Mouse (Mus musculus) testis, adult 2 months (tissue): Measurements from ENCODE around the gene Ube2n. TPM values are rescaled to one million over a fixed set of nuclear protein-coding genes. Genes with fewer than 3 reads are reported as not detected.
"Not testable (repeated sequence)": the region's sequence is repeated elsewhere in the genome, so short reads cannot be mapped to it uniquely, and the experiment has no call there.

Experiments
- H3K27ac ChIP-seq: fragments of 200-500 bp; 2 replicates; pipeline ENCODE4 v1.5.1; 2012; ENCODE audit warnings: low read depth, low read length; ENCODE audit not compliant: control insufficient read depth, insufficient read depth
- H3K27me3 ChIP-seq: fragments of 200-500 bp; 2 replicates; pipeline ENCODE4 v1.6.1; 2012; ENCODE audit warnings: mild to moderate bottlenecking, low read length, moderate library complexity; ENCODE audit not compliant: control insufficient read depth, insufficient read depth
- H3K36me3 ChIP-seq: fragments of 200-500 bp; 2 replicates; pipeline ENCODE4 v1.6.1; 2012; ENCODE audit warnings: mild to moderate bottlenecking, low read length; ENCODE audit not compliant: control insufficient read depth, insufficient read depth
- H3K4me1 ChIP-seq: fragments of 200-500 bp; 2 replicates; pipeline ENCODE4 v1.6.1; 2012; ENCODE audit warnings: low read length; ENCODE audit not compliant: control insufficient read depth, insufficient read depth
- H3K4me3 ChIP-seq: fragments of 200-500 bp; 2 replicates; pipeline ENCODE4 v1.5.1; 2012; ENCODE audit warnings: low read depth, mild to moderate bottlenecking, low read length, moderate library complexity, mixed read lengths; ENCODE audit not compliant: control insufficient read depth
- CTCF ChIP-seq: fragments of 200-500 bp; IDR thresholded peaks from 2 replicates; pipeline ENCODE4 v1.5.1; 2012; ENCODE audit warnings: low read depth, mild to moderate bottlenecking, inconsistent platforms, low read length, moderate library complexity; ENCODE audit not compliant: control insufficient read depth, insufficient read depth, insufficient replicate concordance
- POLR2A ChIP-seq: fragments of 200-500 bp; IDR thresholded peaks from 2 replicates; pipeline ENCODE4 v1.6.1; 2012; ENCODE audit warnings: low read depth, mild to moderate bottlenecking, inconsistent platforms, low read length, moderate library complexity; ENCODE audit not compliant: control insufficient read depth
- polyA plus RNA-seq: library from polyadenylated mRNA; depleted of rRNA; stranded (reverse); fragments of >200 nt; gene quantifications from 2 replicates; pipeline ENCODE4 v1.2.3, GENCODE M21; 2012

The Ube2n gene
- polyA plus RNA-seq, 1 experiment: 294 TPM

DNA sequence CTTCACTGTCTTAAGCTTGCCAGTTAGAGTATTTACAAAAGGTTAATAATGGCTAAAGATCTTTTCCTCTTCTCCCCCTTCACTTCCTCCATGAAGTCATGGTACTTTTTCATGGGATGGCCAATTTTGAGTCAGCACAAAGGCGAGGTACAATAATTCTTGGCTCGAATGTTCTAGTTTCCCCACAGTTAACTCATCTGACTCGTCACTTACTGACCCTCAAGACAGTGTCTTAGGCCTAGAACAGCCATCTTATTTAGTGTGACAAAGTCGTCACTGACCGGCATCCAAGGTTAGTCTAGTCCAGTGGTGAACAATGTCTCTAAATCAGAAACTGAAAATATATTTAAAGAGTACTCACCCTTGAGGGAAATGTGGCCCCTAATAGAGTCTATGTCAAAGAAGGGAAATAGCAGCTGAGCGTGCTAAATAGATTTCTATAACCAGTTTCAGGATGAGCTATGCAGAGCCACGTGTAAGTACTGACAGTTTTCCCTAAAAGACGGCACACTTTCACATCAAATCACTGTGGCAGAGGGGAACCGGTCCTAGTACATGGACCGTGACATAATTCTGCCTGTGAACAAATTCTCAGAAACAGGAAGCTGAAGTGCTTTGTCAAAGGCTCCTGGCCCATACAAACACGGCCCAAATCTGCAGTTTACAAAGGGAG, 33.3 kb downstream of the Ube2n start:
- no peak overlapping the region for H3K27ac ChIP-seq
- no peaks in the 10 kb centered on the region for H3K36me3 ChIP-seq
- TF ChIP-seq CTCF (no peak), POLR2A (no peak)
- no peak overlapping the region for H3K4me3 ChIP-seq
- H3K27me3 ChIP-seq: no peaks in the 10 kb centered on the region
- H3K4me1 ChIP-seq: no peaks in the 10 kb centered on the region

DNA sequence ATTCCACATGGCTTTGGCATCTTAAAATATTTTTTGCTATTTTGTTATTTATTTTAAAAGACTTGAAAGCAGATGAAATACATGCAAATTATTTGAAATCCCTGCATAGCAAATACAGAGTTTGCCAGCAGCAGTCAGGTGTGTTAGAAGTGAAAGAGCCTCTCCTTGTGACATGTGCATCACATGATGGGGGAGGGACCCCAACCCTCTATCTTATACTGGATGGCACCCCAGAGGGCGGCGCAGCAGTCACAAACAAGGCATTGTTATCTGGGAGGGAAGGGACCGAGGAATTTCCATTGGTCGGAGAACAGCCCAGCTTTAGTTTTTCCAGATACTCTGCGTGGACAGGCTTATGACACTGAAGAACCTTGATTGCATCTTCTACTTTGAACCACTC, 34.1 kb downstream of the Ube2n start:
- H3K36me3 ChIP-seq, H3K4me1 ChIP-seq, H3K27ac ChIP-seq, H3K27me3 ChIP-seq, H3K4me3 ChIP-seq: not testable (repeated sequence)

DNA sequence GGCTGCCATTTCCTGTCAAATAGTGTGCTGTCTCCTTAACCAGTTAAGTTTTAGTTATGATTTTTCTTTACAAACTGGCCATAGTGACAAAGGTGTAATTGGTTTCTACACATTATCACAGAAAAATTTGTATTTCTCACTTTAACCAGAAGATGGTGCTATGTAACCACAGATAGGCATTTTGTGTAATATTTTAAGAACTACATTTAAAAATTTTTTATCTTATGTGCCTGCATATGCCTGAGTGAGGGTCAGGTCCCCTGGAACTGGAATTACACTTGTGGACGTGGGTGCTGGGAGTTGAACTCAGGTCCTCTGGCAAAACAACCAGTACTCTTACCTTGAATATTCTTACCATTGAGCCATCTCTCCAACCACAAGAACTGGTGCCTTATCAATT, 35.6 kb downstream of the Ube2n start:
- no peak overlapping the region for H3K27ac ChIP-seq
- TF ChIP-seq POLR2A: no peak
- TF ChIP-seq CTCF: no peak
- no peaks in the 10 kb centered on the region; the same call in none of the 2 replicates for H3K4me1 ChIP-seq
- H3K4me3 ChIP-seq: no peak overlapping the region
- H3K36me3 ChIP-seq: no peaks in the 10 kb centered on the region
- no peaks in the 10 kb centered on the region for H3K27me3 ChIP-seq

DNA sequence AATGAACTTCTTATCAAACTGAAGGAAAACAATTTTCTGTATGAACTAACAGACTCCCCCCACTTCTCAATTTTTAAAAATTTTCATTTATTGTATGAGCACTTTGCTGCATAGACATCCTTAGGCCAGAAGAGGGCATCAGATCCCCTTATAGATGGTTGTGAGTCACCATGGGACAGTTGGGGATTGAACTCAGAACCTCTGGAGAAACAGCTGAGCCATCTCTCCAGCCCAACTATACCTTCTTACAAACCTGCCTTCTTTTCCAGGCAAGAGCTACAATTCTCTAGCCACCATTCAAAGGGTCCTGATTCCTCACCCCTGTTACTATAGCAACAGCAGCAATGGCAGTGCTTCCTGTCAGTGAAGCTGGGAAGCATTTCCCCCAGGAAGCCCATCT, 36.8 kb downstream of the Ube2n start:
- Histone ChIP-seq H3K4me1 (no peaks in the 10 kb centered on the region; the same call in none of the 2 replicates), H3K27me3 (no peaks in the 10 kb centered on the region), H3K4me3 (no peak overlapping the region), H3K27ac (no peak overlapping the region), H3K36me3 (no peaks in the 10 kb centered on the region)
- TF ChIP-seq CTCF: no peak
- TF ChIP-seq POLR2A: no peak

DNA sequence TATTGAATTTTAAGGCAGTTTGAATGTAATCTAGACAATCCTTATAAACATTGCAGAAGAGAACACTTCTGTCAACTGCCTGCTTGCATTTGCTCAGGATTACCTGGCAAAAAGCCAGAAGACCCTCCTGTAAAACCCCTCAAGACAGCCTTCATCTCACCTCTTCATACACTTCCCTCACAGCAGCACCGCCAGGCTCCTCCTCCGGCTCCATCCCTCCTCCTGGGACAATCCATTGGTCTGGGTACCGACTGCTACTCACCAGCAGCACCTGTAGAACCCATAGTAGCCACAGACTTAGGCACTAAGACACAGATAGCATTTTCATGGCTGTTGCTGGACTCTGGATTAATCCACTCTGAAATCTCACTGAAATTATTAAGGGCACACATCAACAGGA, 37.4 kb downstream of the Ube2n start:
- Histone ChIP-seq H3K4me3 (no peak overlapping the region), H3K27ac (no peak overlapping the region), H3K27me3 (no peaks in the 10 kb centered on the region), H3K4me1 (no peaks in the 10 kb centered on the region; the same call in none of the 2 replicates), H3K36me3 (no peaks in the 10 kb centered on the region)
- TF ChIP-seq CTCF: no peak
- no peak for TF ChIP-seq POLR2A

DNA sequence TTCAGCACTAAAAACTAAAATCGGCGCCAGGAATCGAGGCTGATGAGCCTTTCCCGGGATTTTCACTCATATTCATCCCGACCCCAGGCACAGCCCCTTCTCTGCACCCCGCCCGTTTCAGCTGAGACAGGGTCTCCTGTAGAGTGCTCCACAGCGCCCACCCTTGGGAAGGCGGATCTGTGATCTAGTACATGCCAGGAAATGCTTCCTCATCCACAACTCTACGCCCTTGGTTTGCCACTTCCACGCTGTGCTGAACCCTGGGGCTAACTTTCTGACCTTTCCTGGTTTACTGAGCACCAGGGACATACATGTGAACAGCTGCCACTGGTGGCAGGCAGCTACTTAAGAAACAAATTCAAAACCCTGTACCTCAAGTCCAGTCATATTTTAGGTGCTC, 40.9 kb downstream of the Ube2n start:
- Histone ChIP-seq H3K27ac (no peak overlapping the region), H3K36me3 (no peaks in the 10 kb centered on the region), H3K27me3 (no peaks in the 10 kb centered on the region), H3K4me1 (no peaks in the 10 kb centered on the region; the same call in none of the 2 replicates), H3K4me3 (no peak overlapping the region)
- TF ChIP-seq POLR2A (no peak), CTCF (no peak)

DNA sequence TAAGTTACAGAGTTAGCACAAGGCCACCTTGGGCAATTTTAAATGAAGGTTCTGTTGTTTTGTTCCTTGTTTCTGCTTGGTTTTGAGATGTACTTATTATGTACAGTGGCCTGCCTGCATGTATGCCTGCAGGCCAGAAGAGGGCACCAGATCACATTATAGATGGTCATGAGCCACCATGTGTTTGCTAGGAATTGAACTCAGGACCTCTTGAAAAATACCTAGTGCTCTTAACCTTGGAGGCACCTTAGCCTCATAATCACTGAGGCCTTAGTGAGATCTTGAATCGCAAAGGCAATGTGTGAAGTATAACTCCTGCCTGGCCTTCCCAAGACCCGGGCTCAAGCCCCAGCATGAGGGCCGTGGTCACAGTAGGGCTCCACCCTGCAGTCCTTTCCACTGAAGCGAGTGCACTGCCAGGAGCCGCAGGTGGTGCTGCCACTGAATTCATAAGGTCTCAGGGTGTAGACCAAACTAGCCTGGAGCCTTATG, 42.4 kb downstream of the Ube2n start:
- Histone ChIP-seq H3K4me3 (no peak overlapping the region), H3K4me1 (no peaks in the 10 kb centered on the region; the same call in none of the 2 replicates), H3K27ac (no peak overlapping the region; the same call in 1 of the 2 replicates), H3K27me3 (no peaks in the 10 kb centered on the region), H3K36me3 (no peaks in the 10 kb centered on the region)
- TF ChIP-seq POLR2A (no peak), CTCF (no peak)
